Mouse (Mus musculus): ENCODE measurements around the gene Trappc5.

The Trappc5 gene

DNA sequence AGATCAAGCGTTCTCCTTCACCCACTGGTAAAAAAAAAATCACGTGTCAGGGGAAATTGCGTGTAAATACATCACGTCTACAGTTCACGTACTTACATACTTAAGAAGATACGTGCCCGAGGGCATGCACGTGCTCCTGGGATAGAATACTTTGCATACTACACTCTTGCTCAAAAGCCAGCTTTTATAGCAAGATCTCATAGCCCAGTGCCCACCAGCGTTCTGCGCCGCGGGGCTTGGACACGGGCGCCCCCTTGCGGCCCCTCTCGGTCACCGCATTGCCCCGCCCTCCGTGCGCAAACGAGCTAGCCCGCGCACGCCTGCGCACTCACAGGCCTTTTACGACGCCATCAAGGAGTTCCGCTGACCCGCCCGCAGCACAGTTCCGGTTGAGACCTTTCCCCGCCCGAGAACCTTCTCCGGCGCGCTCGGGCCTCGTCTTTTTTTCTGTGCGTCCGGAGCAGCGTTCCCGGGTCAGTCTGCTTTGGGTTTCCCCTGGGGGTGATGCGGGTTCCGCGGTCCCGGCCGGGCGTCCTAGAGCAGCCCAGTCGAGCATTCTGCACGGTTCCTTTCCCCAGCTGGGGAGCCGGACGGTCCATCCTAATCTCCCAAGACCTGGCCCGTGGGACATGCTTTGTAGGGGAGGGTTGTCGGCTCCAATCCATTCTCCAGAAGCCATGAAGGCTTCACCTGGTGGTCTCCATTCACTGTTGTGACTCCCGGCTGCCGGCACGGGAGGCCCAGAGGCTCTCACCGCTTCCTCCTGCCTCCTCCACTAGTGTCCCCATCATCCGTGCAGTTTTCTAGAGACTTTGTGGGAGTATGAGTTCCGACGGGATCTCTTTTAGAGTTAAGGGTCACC lies at the start of gene Trappc5:
TSS of gene Trappc5 (plus strand) at position 169 of the 862 bp plus-strand sequence.
- peak; percentile 86 for DNase-seq (ENCODE audit: low read depth)

GRCm38 (mm10) chr8:3626971-3627370 lies 49.1 kb upstream of the Trappc5 start:
- DNase-seq (ENCODE audit: low read depth): no peak

DNA sequence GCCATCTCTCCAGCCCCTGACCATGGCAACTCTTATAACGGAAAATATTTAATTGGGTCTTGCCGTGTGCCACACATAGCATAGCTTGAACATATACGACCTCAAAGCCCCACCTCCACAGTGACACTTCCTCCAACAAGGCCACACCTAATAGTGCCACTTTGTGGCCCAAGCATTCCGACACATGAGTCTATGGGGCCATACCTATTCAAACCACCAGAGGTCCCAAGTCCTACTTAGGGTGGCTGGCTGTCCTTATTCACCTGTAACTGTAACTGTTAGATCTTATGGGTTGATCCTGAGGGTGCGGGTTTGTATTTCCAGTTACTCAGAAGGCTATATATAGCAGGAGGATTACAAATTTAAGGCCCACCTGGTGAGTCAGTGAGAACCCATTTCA lies 48.1 kb upstream of the Trappc5 start:
- no peak for DNase-seq (ENCODE audit: low read depth)

DNA sequence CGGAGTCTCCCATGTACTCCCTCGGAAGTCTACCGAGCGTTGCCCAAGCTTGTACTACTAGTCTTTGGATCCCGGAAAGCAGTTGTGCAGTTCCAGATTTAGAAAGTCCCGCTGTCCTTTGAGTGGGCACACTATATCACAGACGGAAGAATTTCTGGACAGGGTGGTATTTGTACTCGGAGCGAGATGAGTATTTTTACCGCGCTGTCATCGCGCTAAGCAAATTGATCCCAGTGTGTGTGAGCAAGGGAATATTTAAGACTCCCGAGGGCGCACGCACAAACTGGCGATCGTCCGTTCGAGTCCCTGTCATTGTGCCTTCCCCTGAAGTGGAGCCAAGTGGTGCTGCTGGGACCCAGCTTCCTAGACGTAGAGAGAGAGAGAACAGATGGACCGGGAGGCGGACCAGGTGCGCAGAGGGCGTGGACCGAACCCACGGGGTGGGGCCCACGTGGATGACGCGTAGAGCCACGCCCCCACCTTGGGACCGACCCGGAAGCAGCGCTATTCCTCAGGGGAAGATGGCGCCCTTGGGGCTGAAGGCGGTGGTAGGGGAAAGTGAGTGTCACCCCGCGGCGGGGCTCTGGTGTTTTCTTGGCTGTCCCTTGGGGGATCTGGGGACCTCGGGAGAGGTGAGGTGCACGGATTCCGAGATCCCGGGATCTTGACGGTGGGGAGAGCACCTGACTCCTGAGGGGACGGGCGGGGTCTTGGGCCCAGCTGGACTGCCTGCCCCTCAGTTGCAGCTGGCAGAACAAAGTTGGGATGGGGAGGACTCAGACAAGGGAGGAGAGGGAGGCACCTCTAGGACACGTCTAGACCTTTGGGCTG lies 45.2 kb upstream of the Trappc5 start, which contains the start of gene Stxbp2:
TSS of gene Stxbp2 (plus strand) at position 309 of the 831 bp plus-strand sequence.
- DNase-seq (ENCODE audit: low read depth): peak; percentile 68

- DNase-seq (ENCODE audit: low read depth): no peak
Measured at GRCm38 (mm10) chr8:3631478-3631875, 44.6 kb upstream of the Trappc5 start.

DNA sequence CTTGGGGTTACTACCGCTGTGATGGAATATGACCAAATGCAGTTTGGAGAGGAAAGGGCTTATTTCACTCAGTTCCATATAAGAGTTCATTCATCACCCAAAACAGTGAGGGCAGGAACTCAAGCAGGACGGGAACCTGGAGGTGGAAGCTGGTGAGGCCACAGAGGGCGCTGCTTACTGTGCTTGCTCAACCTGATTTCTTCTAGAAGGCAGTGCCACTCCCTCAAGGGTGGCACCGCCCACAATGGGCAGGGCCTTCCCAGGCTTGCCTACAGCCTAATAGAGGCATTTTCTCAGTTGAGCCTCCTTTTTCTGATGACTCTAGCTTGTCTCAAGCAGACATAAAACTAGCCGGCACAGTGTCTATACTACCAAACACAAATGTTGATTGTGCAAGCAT lies 30.3 kb upstream of the Trappc5 start:
- DNase-seq (ENCODE audit: low read depth): peak; percentile 71

- DNase-seq (ENCODE audit: low read depth): no peak
Measured at GRCm38 (mm10) chr8:3646824-3647531, 29.1 kb upstream of the Trappc5 start.

DNA sequence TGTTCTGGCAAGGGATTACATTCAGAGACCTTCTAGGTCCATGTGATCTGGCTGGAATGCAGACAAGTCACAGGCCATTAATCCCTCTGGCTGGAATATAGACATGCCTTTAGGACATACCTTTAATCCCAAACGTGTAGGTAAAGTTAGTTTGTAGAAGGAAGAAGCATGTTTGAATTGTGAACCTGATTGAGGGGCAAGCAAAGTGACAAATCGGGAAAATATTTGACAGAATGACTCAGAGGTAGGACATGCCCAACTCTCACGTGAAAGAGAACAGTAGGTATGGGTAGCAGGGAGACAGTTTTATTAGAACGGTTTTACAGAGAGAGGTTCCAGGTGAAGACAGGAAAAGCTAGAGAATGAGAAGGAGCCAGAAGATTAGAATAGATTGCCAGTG lies 28.5 kb upstream of the Trappc5 start:
- no peak for DNase-seq (ENCODE audit: low read depth)

DNA sequence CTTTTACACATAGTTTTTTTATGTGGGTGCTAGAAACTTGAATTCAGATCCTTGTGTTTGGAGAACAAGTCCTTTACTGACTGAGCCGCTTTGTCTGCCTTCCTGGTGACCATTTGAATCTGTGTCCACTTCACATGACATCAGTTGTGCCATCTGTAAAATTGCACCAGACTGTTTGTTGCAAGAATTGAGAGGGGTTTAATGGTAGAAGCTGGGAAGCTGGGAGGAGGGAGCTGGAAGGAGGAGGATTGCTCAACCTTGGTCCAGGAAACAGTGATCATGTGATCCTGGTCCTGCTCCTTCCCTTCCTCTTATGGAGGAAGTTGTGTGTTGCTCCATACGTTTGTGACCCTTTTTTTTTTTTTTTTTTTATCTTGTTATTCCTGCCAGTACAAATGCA lies 27.8 kb upstream of the Trappc5 start:
- no peak for DNase-seq (ENCODE audit: low read depth)

- no peak for DNase-seq (ENCODE audit: low read depth)
Measured at GRCm38 (mm10) chr8:3648990-3649389, 27.1 kb upstream of the Trappc5 start.

DNA sequence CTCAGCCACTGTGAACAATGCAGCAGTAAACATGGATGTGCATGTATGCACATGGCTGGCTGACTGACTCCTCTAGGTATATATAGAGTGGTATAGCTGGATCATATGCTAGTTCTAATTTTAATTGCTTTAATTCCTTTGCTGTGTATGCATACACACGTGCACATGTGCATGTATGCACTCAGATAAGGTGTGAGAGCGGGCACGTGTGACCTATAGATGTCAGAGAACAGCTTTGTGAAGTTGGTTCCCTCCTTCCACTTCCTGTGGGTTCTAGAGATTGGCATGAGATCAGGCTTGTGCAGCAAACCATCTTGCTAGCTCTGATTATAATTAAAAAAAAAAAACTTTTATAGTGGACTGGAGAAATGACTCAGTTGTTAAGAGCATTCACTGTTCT lies 23.3 kb upstream of the Trappc5 start:
- DNase-seq (ENCODE audit: low read depth): no peak

DNA sequence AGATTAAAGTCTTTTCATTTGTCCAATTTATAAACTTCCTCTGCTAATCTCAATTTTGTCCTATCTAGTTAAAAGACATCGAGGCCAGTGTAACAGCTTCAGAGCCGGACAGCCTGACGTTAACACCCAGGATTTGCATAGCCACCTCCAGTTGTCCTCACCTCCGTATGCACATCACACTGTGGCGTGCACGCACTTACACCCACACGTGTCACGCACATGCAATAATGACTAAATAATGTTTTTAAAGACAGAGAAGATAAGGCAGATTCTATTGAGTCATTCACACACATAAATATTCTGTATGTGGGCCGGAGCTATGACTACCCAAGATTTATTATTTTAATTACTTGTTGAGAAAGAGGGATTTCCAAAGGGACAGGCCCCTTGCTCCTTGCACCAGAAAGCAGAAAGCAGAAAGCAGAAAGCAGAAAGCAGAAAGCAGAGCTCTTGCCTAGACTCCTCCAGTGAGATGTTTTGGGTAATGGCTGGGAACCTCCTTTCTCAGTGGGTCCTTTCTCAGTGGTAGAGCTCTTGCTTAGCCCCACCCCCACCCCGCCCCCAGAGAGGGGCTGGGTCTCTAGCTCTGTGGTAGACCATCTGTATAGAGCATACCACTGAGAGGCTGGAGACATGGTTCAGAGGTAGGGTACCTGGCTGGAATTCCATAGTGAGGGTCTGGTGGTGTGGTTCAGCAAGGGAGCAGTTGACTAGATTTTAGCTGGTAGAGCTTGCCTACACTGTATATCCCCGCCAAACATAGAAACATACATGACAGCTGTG lies 21.2 kb upstream of the Trappc5 start:
- no peak for DNase-seq (ENCODE audit: low read depth)

DNA sequence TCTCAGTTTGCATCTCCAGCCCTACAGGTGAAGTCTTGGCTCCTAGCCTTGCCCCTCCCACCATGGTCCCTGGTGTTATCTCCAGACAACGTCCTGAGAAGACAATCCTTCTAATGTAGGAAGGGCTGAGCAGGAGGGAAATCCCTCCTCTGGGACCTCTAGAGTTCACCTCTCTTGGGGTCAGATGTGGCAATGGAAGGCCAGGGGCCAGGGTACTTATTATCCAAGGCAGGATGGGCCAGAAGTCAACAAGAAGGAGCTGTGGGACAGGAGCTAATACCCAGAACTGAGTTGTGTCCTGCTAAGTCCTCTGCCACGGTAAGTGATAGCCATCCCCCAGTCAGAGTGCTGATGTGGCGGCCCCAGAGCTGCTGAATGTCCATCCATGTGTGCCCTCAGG lies 20.6 kb upstream of the Trappc5 start, which contains the start of gene Retn:
TSS of gene Retn (plus strand) at position 245 of the 400 bp plus-strand sequence.
- no peak for DNase-seq (ENCODE audit: low read depth)

DNA sequence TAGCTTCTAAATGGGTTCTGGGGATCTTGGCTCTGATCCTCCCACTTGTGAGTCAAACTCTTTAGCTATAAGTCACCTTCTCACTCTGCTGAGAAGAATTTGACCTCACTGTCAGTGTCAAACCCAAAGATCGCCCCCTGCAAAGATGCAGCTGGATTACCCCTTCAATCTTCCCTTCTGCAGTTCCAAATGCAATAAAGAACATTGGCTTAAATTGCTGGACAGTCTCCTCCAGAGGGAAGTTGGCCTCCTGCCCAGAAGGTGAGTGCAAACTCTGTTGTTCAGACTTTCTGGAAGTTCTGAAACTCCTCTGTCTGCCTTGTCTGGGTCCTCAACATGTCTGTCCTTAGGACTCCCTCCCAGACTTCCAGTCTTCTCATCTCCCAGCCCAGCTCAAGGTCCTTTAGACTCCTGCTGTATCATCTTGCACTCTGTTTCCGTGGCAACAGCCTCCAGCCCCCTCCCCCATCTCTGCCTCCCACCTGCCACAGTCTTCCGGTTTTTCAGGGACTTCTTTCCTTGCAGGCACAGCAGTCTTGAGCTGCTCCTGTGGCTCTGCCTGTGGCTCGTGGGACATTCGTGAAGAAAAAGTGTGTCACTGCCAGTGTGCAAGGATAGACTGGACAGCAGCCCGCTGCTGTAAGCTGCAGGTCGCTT lies 19.2 kb upstream of the Trappc5 start:
- DNase-seq (ENCODE audit: low read depth): no peak

DNA sequence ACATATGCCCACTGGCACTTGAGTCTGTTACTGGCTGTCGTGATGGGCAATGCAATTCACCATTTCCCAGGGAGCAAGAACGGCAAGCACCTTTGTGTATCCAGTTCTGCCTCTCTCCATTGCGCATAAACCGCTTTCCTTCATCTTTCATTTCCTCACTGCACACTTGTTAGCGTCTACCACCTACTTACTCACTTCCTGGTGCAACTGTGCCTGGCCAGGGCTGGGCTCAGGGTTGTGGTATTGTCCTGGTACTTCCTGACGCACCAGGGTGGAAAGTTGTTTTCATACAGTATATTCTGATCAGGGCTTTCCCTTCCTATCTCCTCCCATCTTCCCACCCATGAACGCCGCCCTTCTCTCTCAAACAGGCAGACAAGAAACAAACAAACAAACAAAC lies 15.2 kb upstream of the Trappc5 start:
- DNase-seq (ENCODE audit: low read depth): no peak

DNA sequence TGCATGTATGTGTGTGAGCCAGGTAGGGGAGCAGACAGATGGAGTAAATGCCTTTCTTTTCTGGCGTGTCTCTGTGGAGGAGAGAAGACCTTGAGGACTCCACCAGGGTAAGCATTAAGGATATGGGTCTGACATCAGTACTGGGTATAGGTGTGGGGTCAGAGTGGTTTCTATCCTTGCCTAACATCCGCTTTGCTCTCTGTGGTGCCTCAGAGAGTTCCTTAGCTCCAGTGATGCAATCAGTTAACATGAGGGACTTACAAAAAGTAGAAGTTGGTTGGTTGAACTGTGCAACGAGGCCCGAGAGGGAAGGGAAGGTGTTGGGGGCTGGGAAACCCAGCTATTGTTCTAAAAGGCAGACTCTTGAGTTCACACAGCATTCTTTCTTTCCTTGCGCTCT lies 11.7 kb upstream of the Trappc5 start:
- DNase-seq (ENCODE audit: low read depth): no peak

DNA sequence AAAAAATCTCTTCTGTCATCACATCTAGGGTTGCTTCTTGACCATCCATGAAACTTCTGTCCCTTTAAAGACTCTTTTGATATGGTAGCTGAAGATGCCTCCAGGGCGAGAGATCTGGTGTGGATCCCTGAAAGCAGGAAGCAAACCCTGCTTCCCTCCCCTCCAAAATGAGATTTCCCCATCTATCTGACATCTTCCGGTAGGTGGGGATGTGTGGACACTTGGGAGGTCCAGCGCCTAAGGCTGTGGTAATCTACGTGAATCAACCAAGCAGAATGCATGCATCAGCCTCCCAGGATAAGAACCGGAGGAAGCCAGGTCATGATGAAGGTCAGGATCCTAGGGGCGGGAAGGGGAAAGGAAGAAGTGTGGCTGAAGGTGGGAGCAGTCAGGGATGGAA lies 10.6 kb upstream of the Trappc5 start, which contains the start of gene Mcemp1:
TSS of gene Mcemp1 (plus strand) at position 248 of the 400 bp plus-strand sequence.
- no peak for DNase-seq (ENCODE audit: low read depth)

GRCm38 (mm10) chr8:3670388-3670787 lies 5.7 kb upstream of the Trappc5 start:
- DNase-seq (ENCODE audit: low read depth): no peak

DNA sequence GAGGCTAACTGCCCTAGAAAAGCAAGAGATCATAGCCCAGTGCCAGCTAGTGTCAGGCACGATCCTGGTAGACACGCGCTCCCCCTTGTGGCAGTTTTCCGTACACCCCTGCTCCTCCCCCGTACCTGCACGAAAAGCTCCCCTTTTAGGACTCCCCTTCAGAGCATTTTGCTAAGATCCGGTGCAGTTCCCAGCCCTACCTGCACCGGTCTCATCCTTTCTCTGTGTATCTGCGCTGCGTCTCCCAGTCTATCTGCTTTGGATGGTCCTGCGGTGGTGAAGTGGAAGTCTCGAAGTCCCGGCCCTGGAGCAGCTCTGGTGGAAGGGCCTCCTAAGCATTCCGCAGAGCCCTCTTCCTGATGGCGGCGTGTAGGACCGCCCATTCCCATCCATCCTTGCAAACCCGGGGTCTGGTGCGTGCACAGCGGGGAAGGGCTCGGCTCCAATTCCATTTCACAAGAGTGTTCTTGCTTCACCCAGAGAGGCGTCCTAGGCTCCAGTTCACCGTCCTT lies 4.1 kb upstream of the Trappc5 start, which contains the start of gene Fcor:
TSS of gene Fcor (minus strand) at position 383 of the 512 bp plus-strand sequence.
- peak; percentile 70 for DNase-seq (ENCODE audit: low read depth)

- no peak for DNase-seq (ENCODE audit: low read depth)
Measured at GRCm38 (mm10) chr8:3674671-3675070, 1.4 kb upstream of the Trappc5 start.
